Mouse (Mus musculus) lung, postnatal 0 days (tissue): ENCODE measurements at regions not wholly inside any gene's neighbourhood (a gene's known extent, or its start where the extent isn't known, plus 50 kb on each side); places are given as distances from the start of the nearest gene placed in this dataset.

ENCODE experiments used
- CTCF ChIP-seq: IDR thresholded peaks from 2 replicates; pipeline ENCODE4 v1.5.1; 2016; ENCODE audit warnings: antibody characterized with exemption, mild to moderate bottlenecking
- EP300 ChIP-seq: IDR thresholded peaks from 2 replicates; pipeline ENCODE4 v1.6.1; 2016; ENCODE audit warnings: antibody characterized with exemption, mild to moderate bottlenecking, control low read depth

DNA sequence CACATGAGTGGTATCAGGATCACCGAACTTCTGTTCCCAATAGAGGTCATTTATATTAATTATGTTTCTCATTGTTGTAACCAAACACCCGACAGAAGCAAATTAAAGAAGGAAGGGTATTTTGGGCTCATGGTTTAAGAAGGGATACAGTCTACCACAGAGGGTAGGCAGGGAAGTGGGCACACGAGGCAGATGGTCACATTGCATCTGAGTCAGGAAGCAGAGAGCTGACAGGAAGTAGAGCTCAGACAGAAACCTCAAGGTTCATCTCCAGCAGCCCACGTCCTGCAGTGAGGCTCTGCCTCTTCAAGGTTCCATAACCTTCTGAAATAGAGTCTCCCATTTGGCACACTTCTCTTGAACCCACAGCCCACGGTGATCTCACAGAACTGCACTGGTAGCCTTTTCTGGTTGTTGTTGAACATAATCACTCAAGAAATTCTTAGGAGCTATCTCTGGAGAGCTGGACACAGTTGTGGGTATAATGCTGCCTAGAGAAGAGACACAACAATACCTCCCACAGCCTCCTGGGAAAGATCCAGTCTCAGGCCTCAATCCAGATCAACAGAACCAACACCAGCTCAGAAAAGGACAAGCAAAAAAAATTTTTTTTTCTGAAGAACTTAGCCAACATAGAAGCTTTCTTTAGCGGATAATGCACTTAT is 111.5 kb upstream of the Fmo9 start:
- TF ChIP-seq CTCF, result no peak
- no peak for TF ChIP-seq EP300
